Mouse (Mus musculus): ENCODE data around the gene Tor1a.

Tor1a gene

GRCm38 (mm10) chr2:30967352-30968327 lies at the start of gene Tor1a:
Tor1a (minus strand) TSS chr2:30967933.
- peak; percentile 87 for DNase-seq

- DNase-seq: no peak
These were observed 45.8 kb upstream of the Tor1a start for GRCm38 (mm10) chr2:31013371-31014120.

- no peak for DNase-seq
These were observed 39.5 kb upstream of the Tor1a start for GRCm38 (mm10) chr2:31007208-31007607.

- no peak for DNase-seq
These were observed 38.7 kb upstream of the Tor1a start for GRCm38 (mm10) chr2:31006434-31006833.

GRCm38 (mm10) chr2:31005453-31005852 lies 37.7 kb upstream of the Tor1a start:
- no peak for DNase-seq

- no peak for DNase-seq
These were observed 35.1 kb upstream of the Tor1a start for GRCm38 (mm10) chr2:31002857-31003256.

GRCm38 (mm10) chr2:30998443-30999260 lies 30.9 kb upstream of the Tor1a start:
- no peak for DNase-seq

GRCm38 (mm10) chr2:30995432-30995996 lies 27.8 kb upstream of the Tor1a start:
- DNase-seq: no peak

GRCm38 (mm10) chr2:30994853-30995252 lies 27.1 kb upstream of the Tor1a start:
- DNase-seq: no peak

GRCm38 (mm10) chr2:30990221-30990620 lies 22.5 kb upstream of the Tor1a start:
- DNase-seq: no peak

- peak; percentile 34 for DNase-seq
These were observed 17.6 kb upstream of the Tor1a start for GRCm38 (mm10) chr2:30985111-30986020.

- DNase-seq: peak; percentile 35
These were observed 15.3 kb upstream of the Tor1a start for GRCm38 (mm10) chr2:30983024-30983423.

GRCm38 (mm10) chr2:30981790-30982513 lies 14.2 kb upstream of the Tor1a start, which contains the start of the genes BC005624 and Usp20:
BC005624 (minus strand) TSS chr2:30982201.
Usp20 (plus strand) TSS chr2:30982279.
- DNase-seq: peak; percentile 99

GRCm38 (mm10) chr2:30966826-30967225 lies 907 bp downstream of the Tor1a start:
- DNase-seq: no peak

- DNase-seq: no peak
These were observed 2.1 kb downstream of the Tor1a start for GRCm38 (mm10) chr2:30965627-30966026.

- DNase-seq: no peak
These were observed 5.0 kb downstream of the Tor1a start for GRCm38 (mm10) chr2:30962570-30963254.

- DNase-seq: no peak
These were observed 7.9 kb downstream of the Tor1a start for GRCm38 (mm10) chr2:30959856-30960255.

- DNase-seq: no peak
These were observed 9.0 kb downstream of the Tor1a start for GRCm38 (mm10) chr2:30958726-30959125.

GRCm38 (mm10) chr2:30957511-30957910 lies 10.2 kb downstream of the Tor1a start:
- DNase-seq: no peak

- no peak for DNase-seq
These were observed 12.9 kb downstream of the Tor1a start for GRCm38 (mm10) chr2:30954797-30955196.

Data from cerebellum, adult 11 months (tissue).